Mouse (Mus musculus): ENCODE measurements at regions not wholly inside any gene's neighbourhood (a gene's known extent, or its start where the extent isn't known, plus 50 kb on each side); places are given as distances from the start of the nearest gene placed in this dataset.
A peak's percentile ranks its signal among the peaks of the same experiment; 100 is the strongest.

DNA sequence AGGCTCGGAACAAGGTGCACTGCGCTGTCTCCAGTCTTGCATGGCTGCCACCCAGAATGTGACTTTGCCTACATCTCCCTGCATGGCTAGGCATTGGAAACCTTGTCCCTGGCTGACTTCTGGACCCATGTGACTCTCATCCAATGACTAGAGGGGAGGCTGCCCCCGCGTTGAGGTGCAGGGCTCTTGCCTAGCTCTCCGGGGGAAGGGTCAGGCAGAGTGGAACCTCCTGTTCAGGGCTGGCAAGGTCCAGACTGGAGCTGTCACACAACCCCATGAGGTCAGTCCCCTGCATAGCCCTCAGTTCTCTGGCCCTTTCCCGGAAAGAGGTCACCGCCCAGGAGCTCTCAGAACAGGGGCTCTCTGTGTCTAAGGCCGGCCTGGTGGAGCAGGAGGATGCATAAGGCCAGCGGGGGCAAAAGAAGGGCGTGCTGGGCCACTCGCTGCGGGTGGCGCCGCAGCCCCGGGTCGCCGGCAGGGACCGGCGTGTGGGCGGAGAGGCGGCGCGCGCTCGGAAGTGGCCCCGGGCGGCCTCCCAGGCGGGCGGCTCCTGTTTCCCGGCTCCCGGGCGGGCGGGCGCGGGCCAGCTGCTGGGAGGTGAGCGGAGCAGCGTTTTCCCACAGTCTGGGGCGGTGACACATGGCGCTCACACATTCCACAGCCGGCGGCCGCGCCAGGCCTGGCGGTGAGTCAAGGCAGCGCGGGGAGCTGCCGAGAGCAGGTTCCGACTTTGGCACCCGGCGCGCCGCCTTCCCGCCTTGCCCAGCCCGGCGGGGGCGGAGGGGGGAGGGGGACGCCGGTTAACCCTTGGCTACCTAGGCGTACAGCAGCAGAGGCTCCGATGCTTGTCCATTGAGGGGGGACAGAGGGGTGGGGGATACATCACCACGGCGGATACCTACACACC lies 55.5 kb upstream of the Hes1 start:
- Histone ChIP-seq H3K4me1 (ENCODE audit: control insufficient read depth, insufficient read depth, low read length) (peaks cover 29% of the 10 kb centered on the region), H3K9ac (ENCODE audit: low read depth, low read length) (peak overlapping the region; percentile 53), H3K4me2 (replicated peaks; ENCODE audit: low read depth, low read length) (peak overlapping the region; percentile 87), H3K27ac (ENCODE audit: low read depth, low read length) (peak overlapping the region; percentile 90), H3K9me3 (ENCODE audit: control insufficient read depth, low read length) (no peaks in the 10 kb centered on the region), H3K4me3 (ENCODE audit: low read length) (peak overlapping the region; percentile 44), H3K27me3 (ENCODE audit: control insufficient read depth, insufficient read depth, low read length) (no peaks in the 10 kb centered on the region), H3K36me3 (ENCODE audit: control insufficient read depth, insufficient read depth, low read length) (no peaks in the 10 kb centered on the region)
- ATAC-seq (ENCODE audit: low FRiP score, low TSS enrichment), result peak; percentile 93
- WGBS, result under 1% methylated on average over 37 of the region's 62 CpGs

DNA sequence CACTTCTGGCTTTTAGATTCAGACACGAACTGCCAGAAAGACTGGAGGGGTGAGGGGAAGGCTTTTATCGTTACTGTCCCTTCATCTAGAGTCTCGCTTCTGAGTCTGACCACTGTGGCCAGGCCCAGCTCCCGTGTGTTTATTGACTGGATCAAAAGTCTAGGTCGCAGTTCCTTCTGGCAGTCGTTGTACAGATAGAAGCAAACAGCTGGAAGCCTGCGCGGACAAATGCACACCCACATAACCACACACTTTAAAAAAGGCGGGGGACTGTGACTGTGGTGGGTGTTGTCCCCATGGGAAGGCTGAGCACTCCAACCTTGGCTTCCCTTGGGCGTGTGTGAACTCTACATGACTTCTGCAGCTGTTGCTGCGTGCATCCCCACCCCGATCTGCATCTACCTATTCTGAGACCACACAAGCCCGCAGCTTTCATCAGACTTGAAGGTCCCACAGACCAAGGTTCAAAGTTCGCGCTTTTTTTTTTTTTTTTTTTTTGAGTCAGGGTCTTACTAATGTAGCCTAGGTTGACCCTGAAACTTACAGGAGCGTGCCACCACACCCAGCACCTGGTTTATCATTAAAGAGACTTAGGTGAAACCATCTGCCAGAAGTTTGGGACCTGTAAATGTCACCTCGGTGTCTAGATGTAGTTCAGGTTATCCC lies 54.5 kb upstream of the Hes1 start:
- no peaks in the 10 kb centered on the region for H3K36me3 ChIP-seq (ENCODE audit: control insufficient read depth, insufficient read depth, low read length)
- 11% methylated on average over 17 of the region's 17 CpGs for WGBS
- peak overlapping the region; percentile 44 for H3K4me3 ChIP-seq (ENCODE audit: low read length)
- H3K9ac ChIP-seq (ENCODE audit: low read depth, low read length), result 0 out of 2 replicates have a peak overlapping the region, but pooled peaks have one; percentile 53
- peak overlapping the region; percentile 90 for H3K27ac ChIP-seq (ENCODE audit: low read depth, low read length)
- H3K4me2 ChIP-seq (replicated peaks; ENCODE audit: low read depth, low read length), result peak overlapping the region; percentile 87
- peaks cover 29% of the 10 kb centered on the region for H3K4me1 ChIP-seq (ENCODE audit: control insufficient read depth, insufficient read depth, low read length)
- no peaks in the 10 kb centered on the region for H3K9me3 ChIP-seq (ENCODE audit: control insufficient read depth, low read length)
- peak; percentile 14; the same call in 1 of the 2 replicates for ATAC-seq (ENCODE audit: low FRiP score, low TSS enrichment)
- no peaks in the 10 kb centered on the region for H3K27me3 ChIP-seq (ENCODE audit: control insufficient read depth, insufficient read depth, low read length)

DNA sequence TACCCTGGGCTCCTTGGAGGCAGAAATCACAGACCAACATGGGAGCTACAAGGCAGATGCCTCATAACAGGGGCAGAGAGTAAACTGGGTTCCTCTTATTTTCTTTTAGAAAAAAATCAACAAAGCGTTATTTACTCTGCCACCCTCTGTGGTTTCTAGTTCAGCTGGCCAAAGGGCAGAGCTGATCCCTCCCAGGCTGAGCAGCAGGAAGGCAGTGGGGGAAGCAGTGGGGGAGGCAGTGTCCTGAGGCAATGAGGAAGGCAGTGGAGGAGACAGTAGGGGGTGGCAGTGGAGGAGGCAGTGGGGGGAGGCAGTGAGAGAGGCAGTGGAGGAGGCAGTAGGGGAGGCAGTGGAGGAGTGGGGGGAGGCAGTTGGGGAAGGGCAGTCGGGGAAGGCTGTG lies 51.1 kb upstream of the Hes1 start:
- Histone ChIP-seq H3K27ac (ENCODE audit: low read depth, low read length) (no peak overlapping the region), H3K4me1 (ENCODE audit: control insufficient read depth, insufficient read depth, low read length) (peaks cover 34% of the 10 kb centered on the region), H3K4me2 (replicated peaks; ENCODE audit: low read depth, low read length) (no peak overlapping the region), H3K9ac (ENCODE audit: low read depth, low read length) (no peak overlapping the region), H3K27me3 (ENCODE audit: control insufficient read depth, insufficient read depth, low read length) (no peaks in the 10 kb centered on the region), H3K4me3 (ENCODE audit: low read length) (no peak overlapping the region), H3K36me3 (ENCODE audit: control insufficient read depth, insufficient read depth, low read length) (no peaks in the 10 kb centered on the region), H3K9me3 (ENCODE audit: control insufficient read depth, low read length) (no peaks in the 10 kb centered on the region)
- ATAC-seq (ENCODE audit: low FRiP score, low TSS enrichment), result no peak
- WGBS, result 20% methylated on average over 2 of the region's 2 CpGs

DNA sequence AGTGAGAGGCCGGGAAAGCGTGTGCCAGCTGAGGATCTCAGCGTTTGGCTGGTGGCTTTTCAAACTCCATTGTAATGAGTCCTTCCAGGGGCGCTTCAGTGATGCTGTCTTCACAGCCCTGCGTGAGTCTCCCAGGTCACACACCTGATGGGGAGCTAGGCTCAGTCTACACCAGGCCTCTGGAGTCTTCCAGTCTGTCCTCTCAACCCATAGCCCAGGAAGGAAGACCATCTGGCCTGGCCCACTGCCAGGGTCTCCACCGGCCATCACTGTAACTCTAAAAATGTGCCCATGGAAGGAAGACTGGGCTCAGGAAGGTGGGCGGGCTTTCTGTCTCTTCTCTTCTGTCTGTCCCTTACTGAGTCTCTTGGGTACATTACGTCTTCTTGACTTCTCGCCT lies 50.2 kb upstream of the Hes1 start:
- Histone ChIP-seq H3K4me2 (replicated peaks; ENCODE audit: low read depth, low read length) (no peak overlapping the region), H3K4me1 (ENCODE audit: control insufficient read depth, insufficient read depth, low read length) (peaks cover 26% of the 10 kb centered on the region), H3K36me3 (ENCODE audit: control insufficient read depth, insufficient read depth, low read length) (no peaks in the 10 kb centered on the region), H3K27me3 (ENCODE audit: control insufficient read depth, insufficient read depth, low read length) (peaks cover 3% of the 10 kb centered on the region; the same call in 1 of the 2 replicates), H3K4me3 (ENCODE audit: low read length) (no peak overlapping the region), H3K9ac (ENCODE audit: low read depth, low read length) (no peak overlapping the region), H3K27ac (ENCODE audit: low read depth, low read length) (no peak overlapping the region), H3K9me3 (ENCODE audit: control insufficient read depth, low read length) (no peaks in the 10 kb centered on the region)
- ATAC-seq (ENCODE audit: low FRiP score, low TSS enrichment), result no peak
- WGBS, result 88% methylated on average over 9 of the region's 9 CpGs

All from kidney, embryonic 14.5 days (tissue).